Mouse (Mus musculus) hindbrain, embryonic 12.5 days (tissue): Measurements from ENCODE around the gene Chat. TPM values are rescaled to one million over a fixed set of nuclear protein-coding genes. Genes with fewer than 3 reads are reported as not detected.

ENCODE experiments used
- ATAC-seq: fragments of 200-750 bp; cut with Nextera tagmentation; 2 replicates; pipeline ENCODE4 v1.8.0; 2017; ENCODE audit warnings: moderate TSS enrichment; ENCODE audit not compliant: low FRiP score
- H3K27ac ChIP-seq: fragments of 300-500 bp; sonication (generic); 2 replicates; pipeline ENCODE4 v1.5.1; 2016; ENCODE audit warnings: mild to moderate bottlenecking
- H3K27me3 ChIP-seq: fragments of 300-500 bp; sonication (generic); 2 replicates; pipeline ENCODE4 v1.6.1; 2016; ENCODE audit warnings: mild to moderate bottlenecking
- H3K36me3 ChIP-seq: fragments of 300-500 bp; sonication (generic); 2 replicates; pipeline ENCODE4 v1.6.1; 2016; ENCODE audit warnings: mild to moderate bottlenecking
- H3K4me1 ChIP-seq: fragments of 300-500 bp; sonication (generic); 2 replicates; pipeline ENCODE4 v1.6.1; 2016
- H3K4me2 ChIP-seq: fragments of 300-500 bp; sonication (generic); replicated peaks from 2 replicates; pipeline ENCODE4 v1.6.1; 2016; ENCODE audit warnings: mild to moderate bottlenecking
- H3K4me3 ChIP-seq: fragments of 300-500 bp; sonication (generic); 2 replicates; pipeline ENCODE4 v1.5.1; 2016; ENCODE audit warnings: mild to moderate bottlenecking
- H3K9ac ChIP-seq: fragments of 300-500 bp; sonication (generic); 2 replicates; pipeline ENCODE4 v1.6.1; 2016; ENCODE audit warnings: mild to moderate bottlenecking, moderate library complexity
- H3K9me3 ChIP-seq: fragments of 300-500 bp; sonication (generic); replicated peaks from 2 replicates; pipeline ENCODE4 v1.6.1; 2016; ENCODE audit warnings: mild to moderate bottlenecking
- WGBS: fragments of 180-500 bp; shearing (Covaris S2); methylation state at CpG from one replicate; pipeline ENCODE4 v1.1.7; 2016; 5-methylcytosine and 5-hydroxymethylcytosine counted together
- polyA plus RNA-seq: library from polyadenylated mRNA; unstranded; fragments of >200 nt; fragmentation: Nextera tagmentation; extraction: Ambion mirVana; gene quantifications from 2 replicates; pipeline ENCODE4 v1.2.1, GENCODE M21; 2016

Gene Chat
- polyA plus RNA-seq, 1 experiment from 2014 or later, result 0.80 TPM

DNA sequence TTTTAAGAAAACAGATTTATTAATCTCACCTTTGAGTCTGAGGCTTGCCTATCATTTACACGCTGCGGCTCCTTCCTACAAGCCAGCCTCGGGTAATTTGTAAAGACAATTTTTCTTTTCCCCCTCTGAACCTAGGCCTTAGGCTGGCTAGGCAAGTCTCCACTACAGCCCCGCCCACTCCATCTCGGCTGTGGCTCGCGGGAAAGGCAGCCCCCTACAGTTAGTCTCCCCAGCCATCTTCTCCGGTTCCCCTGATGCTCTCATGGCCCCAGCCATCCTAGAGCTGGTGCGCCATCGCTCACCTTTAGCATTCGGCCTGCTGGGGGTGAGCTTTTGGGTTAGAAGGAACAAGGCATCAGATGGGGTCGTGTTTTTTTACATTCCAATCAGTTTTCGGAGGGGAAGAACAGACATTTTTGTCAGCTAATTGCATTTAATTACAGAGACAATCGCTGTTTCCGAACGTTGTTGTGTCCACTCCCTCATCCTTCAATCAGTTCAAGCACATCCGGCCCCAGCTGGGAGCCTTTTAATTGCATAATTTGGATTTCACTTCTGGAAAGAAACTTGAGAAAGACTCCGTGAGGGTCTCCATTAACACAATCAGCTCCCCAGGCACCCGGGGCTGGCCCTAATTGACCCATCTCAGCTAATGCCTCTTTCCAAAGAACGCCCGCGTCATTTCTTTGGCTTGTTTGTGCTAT, 86.2 kb downstream of the Chat start:
- no peak overlapping the region for H3K4me3 ChIP-seq
- no peak overlapping the region for H3K27ac ChIP-seq
- H3K9me3 ChIP-seq, result no peaks in the 10 kb centered on the region
- H3K4me2 ChIP-seq, result peak overlapping the region; percentile 45
- no peak overlapping the region for H3K9ac ChIP-seq
- H3K4me1 ChIP-seq, result peaks cover 25% of the 10 kb centered on the region
- peaks cover 20% of the 10 kb centered on the region for H3K27me3 ChIP-seq
- ATAC-seq, result 0 out of 2 replicates have a peak, but pooled peaks have one; percentile 38
- WGBS, result 9% methylated on average over 22 of the region's 22 CpGs
- H3K36me3 ChIP-seq, result no peaks in the 10 kb centered on the region

DNA sequence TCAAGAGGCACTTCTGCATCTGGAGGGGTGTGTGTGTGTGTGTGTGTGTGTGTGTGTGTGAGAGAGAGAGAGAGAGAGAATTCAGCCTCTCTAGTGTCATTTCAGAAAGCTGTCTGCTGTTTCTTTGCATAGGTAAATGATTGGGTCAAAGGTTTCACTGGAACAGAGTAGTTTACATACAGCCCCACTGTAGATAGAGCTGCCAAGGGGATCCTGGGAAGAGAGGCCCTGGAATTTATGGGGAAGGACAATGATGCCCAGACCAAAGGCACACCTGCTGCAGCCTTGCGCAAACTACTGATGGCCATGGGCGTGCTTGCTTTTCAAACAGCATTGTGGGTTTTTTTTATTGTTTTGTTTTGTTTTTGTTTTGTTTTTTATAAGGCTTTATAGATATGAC, 93.3 kb downstream of the Chat start:
- WGBS, result 96% methylated on average over 2 of the region's 2 CpGs

GRCm38 (mm10) chr14:32369756-32370155, 96.0 kb downstream of the Chat start:
- Histone ChIP-seq H3K36me3 (no peaks in the 10 kb centered on the region), H3K27ac (no peak overlapping the region), H3K9me3 (no peaks in the 10 kb centered on the region), H3K9ac (no peak overlapping the region), H3K4me1 (no peaks in the 10 kb centered on the region), H3K4me3 (no peak overlapping the region), H3K4me2 (no peak overlapping the region), H3K27me3 (no peaks in the 10 kb centered on the region)
- ATAC-seq, result no peak
- WGBS, result 81% methylated on average over 7 of the region's 7 CpGs

More for the DNA sequence above, 93.3 kb downstream of the Chat start:
- Histone ChIP-seq H3K27me3 (no peaks in the 10 kb centered on the region), H3K4me1 (no peaks in the 10 kb centered on the region), H3K27ac (no peak overlapping the region), H3K9ac (no peak overlapping the region), H3K4me3 (no peak overlapping the region), H3K4me2 (no peak overlapping the region), H3K9me3 (no peaks in the 10 kb centered on the region), H3K36me3 (no peaks in the 10 kb centered on the region)
- no peak for ATAC-seq

DNA sequence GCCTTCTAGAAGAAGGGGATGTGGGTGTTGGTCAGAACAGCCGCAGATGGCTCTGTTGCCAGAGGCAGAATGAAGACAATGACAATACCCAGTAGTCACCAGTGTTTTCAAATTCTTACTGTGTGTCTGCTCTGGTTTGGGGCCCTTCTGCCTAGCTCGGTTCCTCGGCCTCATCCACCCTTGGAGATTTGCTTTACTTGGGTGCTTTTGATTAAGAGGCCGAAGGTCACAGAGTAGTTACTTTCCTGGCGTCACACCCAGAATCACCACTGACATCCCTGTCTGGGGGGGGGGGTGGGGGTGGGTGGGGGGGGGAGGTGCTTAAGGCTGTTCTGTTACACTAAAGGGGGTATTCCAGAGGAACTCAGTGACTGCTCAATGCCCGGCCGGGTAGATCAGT, 101.4 kb downstream of the Chat start:
- Histone ChIP-seq H3K27me3 (no peaks in the 10 kb centered on the region), H3K36me3 (no peaks in the 10 kb centered on the region), H3K4me1 (no peaks in the 10 kb centered on the region), H3K9me3 (no peaks in the 10 kb centered on the region; the same call in 1 of the 2 replicates), H3K27ac (no peak overlapping the region), H3K4me2 (no peak overlapping the region), H3K9ac (no peak overlapping the region), H3K4me3 (no peak overlapping the region)
- no peak for ATAC-seq
- WGBS, result 49% methylated on average over 7 of the region's 7 CpGs

Other genes with a start within 250 kb of the Chat start
- 19.6 and 23.7 TPM in 2 replicates for gene Ogdhl, start 144.0 kb downstream of the Chat start, polyA plus RNA-seq
- 0.85 and 0.94 TPM in 2 replicates for gene 1700024G13Rik, start 77.6 kb downstream of the Chat start, polyA plus RNA-seq
- 7.3 and 9.4 TPM in 2 replicates for gene Slc18a3, start 1.1 kb downstream of the Chat start, polyA plus RNA-seq
- 33.7 and 34.4 TPM in 2 replicates for gene Ercc6, start 47.5 kb upstream of the Chat start, polyA plus RNA-seq
- 19.0 and 28.3 TPM in 2 replicates for gene Prrxl1, start 133.4 kb upstream of the Chat start, polyA plus RNA-seq
- gene 3425401B19Rik, start 219.3 kb upstream of the Chat start, polyA plus RNA-seq, result 0.14 and 0.21 TPM in 2 replicates